Mouse (Mus musculus): ENCODE results near the gene Mbnl2. TPM values are rescaled to one million over a fixed set of nuclear protein-coding genes. Genes with fewer than 3 reads are reported as not detected.

Gene Mbnl2
- polyA plus RNA-seq, 1 experiment from 2014 or later, result 62.1 TPM

DNA sequence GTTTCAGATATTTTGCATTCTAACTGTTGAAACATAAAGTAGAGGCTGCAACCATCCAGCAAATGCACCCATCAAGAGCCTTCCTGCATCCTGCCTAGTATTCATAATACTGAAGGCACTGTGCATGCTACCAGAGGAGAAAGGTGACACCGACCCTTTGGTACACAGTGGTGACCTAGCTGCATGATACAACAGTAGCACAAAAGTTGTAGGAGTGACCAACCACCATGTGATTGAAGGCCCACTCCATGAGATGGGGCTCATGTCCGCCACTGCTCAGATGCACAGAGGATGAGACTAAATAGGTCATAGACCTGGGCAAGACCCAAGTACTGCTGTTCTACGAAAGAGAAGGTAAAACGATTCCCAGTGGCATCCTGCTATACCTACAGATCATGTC is 8.3 kb upstream of the Mbnl2 start:
- no peaks in the 10 kb centered on the region for H3K9me3 ChIP-seq (ENCODE audit: control insufficient read depth, low read length)
- DNase-seq (ENCODE audit: low spot score), result no peak
- no peaks in the 10 kb centered on the region for H3K27me3 ChIP-seq (ENCODE audit: control insufficient read depth, insufficient read depth, low read length)
- no peak overlapping the region for H3K27ac ChIP-seq (replicated peaks; ENCODE audit: low read depth, low read length)
- 90% methylated on average over 4 of the region's 4 CpGs for WGBS
- no peaks in the 10 kb centered on the region for H3K4me1 ChIP-seq (ENCODE audit: control insufficient read depth, insufficient read depth, low read length)
- H3K36me3 ChIP-seq (ENCODE audit: control insufficient read depth, insufficient read depth, low read length), result no peaks in the 10 kb centered on the region
- no peak for ATAC-seq (ENCODE audit: insufficient number of reproducible peaks, low FRiP score, low TSS enrichment, low read depth)
- H3K4me3 ChIP-seq (ENCODE audit: low read depth, low read length), result no peak overlapping the region
- no peak overlapping the region for H3K4me2 ChIP-seq (ENCODE audit: low read depth, severe bottlenecking)
- H3K9ac ChIP-seq (ENCODE audit: low read length), result no peak overlapping the region

DNA sequence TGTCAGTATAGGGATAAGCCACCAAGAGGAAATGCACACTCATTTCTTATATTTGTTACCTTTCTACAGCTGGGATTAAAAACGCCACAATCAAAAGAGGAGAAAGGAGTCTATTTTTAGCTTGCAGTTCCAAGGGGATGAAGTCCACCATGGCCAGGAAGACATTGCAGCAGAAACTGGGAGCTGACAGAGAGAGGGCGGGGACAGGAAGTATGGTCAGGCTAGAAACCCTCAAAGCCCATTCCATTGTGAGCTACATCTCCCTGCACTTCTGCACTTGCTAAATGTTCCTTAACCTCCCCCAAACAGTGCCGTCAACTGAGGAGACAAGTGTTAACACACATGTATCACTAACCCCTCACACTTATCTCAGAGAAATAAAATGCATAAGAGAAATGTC is 5.4 kb upstream of the Mbnl2 start:
- Histone ChIP-seq H3K27me3 (ENCODE audit: control insufficient read depth, insufficient read depth, low read length) (no peaks in the 10 kb centered on the region), H3K4me2 (ENCODE audit: low read depth, severe bottlenecking) (no peak overlapping the region), H3K4me3 (ENCODE audit: low read depth, low read length) (no peak overlapping the region), H3K4me1 (ENCODE audit: control insufficient read depth, insufficient read depth, low read length) (0 out of 2 replicates have a peak, but pooled peaks cover 3% of the 10 kb centered on the region), H3K9ac (ENCODE audit: low read length) (no peak overlapping the region), H3K36me3 (ENCODE audit: control insufficient read depth, insufficient read depth, low read length) (no peaks in the 10 kb centered on the region), H3K27ac (replicated peaks; ENCODE audit: low read depth, low read length) (no peak overlapping the region), H3K9me3 (ENCODE audit: control insufficient read depth, low read length) (no peaks in the 10 kb centered on the region)
- DNase-seq (ENCODE audit: low spot score) (no peak), ATAC-seq (ENCODE audit: insufficient number of reproducible peaks, low FRiP score, low TSS enrichment, low read depth) (no peak)
- WGBS, result 79% methylated on average over 3 of the region's 3 CpGs

DNA sequence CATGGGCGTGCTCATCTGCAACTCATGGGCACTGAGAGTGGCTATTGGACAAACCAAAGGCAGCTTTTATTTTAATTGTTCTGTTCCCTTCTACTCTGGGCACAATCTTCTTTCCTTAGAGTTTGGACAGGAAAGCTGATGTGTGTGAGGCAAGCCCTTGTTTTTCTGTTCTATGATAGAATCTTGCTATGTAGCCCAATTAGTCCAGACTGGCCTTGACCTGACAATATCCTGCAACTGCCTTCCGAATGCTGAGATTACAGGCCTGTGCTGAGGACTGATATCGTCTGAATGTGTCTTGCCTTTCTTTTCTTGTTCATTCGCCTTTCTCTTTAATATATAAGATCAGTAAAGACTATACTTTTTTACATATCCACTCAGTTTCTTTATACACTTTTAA is 4.8 kb upstream of the Mbnl2 start:
- Histone ChIP-seq H3K4me1 (ENCODE audit: control insufficient read depth, insufficient read depth, low read length) (0 out of 2 replicates have a peak, but pooled peaks cover 3% of the 10 kb centered on the region), H3K27me3 (ENCODE audit: control insufficient read depth, insufficient read depth, low read length) (no peaks in the 10 kb centered on the region), H3K9ac (ENCODE audit: low read length) (no peak overlapping the region), H3K27ac (replicated peaks; ENCODE audit: low read depth, low read length) (no peak overlapping the region), H3K4me3 (ENCODE audit: low read depth, low read length) (no peak overlapping the region), H3K36me3 (ENCODE audit: control insufficient read depth, insufficient read depth, low read length) (no peaks in the 10 kb centered on the region), H3K9me3 (ENCODE audit: control insufficient read depth, low read length) (no peaks in the 10 kb centered on the region), H3K4me2 (ENCODE audit: low read depth, severe bottlenecking) (no peak overlapping the region)
- ATAC-seq (ENCODE audit: insufficient number of reproducible peaks, low FRiP score, low TSS enrichment, low read depth) (no peak), DNase-seq (ENCODE audit: low spot score) (no peak)
- WGBS, result 85% methylated on average over 4 of the region's 4 CpGs

DNA sequence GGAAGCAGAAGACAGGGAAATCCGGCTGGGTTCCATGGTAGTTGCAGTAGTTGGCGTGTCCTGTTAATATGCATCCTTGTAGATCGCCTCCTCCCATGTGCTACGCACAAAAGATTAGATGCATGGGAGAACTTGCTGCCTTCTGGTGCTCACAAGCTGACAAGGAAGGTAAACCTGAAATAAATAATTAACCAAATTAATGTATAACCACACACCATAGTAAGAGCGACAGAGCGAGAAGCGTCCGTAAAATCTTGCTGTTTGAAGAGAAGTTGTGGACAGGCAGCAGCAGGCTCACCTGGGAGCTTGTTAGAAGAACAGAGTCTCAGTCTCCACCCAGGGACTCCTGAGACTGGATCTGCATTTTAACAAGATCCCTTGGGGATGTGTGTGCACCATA is 4.4 kb upstream of the Mbnl2 start:
- DNase-seq (ENCODE audit: low spot score), result no peak
- ATAC-seq (ENCODE audit: insufficient number of reproducible peaks, low FRiP score, low TSS enrichment, low read depth), result no peak
- 93% methylated on average over 8 of the region's 8 CpGs for whole genome bisulfite sequencing
- Histone ChIP-seq H3K36me3 (ENCODE audit: control insufficient read depth, insufficient read depth, low read length) (no peaks in the 10 kb centered on the region), H3K4me3 (ENCODE audit: low read depth, low read length) (no peak overlapping the region), H3K4me2 (ENCODE audit: low read depth, severe bottlenecking) (no peak overlapping the region), H3K27me3 (ENCODE audit: control insufficient read depth, insufficient read depth, low read length) (no peaks in the 10 kb centered on the region), H3K4me1 (ENCODE audit: control insufficient read depth, insufficient read depth, low read length) (0 out of 2 replicates have a peak, but pooled peaks cover 3% of the 10 kb centered on the region), H3K9ac (ENCODE audit: low read length) (no peak overlapping the region), H3K9me3 (ENCODE audit: control insufficient read depth, low read length) (no peaks in the 10 kb centered on the region), H3K27ac (replicated peaks; ENCODE audit: low read depth, low read length) (no peak overlapping the region)

DNA sequence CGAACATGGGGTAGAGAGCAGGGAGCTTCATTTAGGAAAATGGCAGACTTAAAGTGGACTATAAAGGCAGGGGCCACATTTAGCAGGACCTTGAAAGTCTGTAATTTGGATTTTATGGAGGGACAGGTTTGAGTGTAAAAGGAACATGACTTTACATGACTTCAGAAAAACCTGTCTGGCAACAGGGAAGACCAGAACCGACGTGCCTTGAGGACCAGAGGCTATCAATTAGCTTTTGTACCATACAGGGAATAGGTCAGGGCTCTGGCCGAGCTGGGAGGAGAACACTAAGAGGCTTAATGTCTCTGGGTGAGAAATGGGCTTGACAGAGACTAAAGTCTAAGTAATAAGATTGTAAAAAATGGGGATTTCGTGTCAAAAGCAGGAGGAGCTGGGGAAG is 1.7 kb upstream of the Mbnl2 start:
- Histone ChIP-seq H3K9ac (ENCODE audit: low read length) (no peak overlapping the region), H3K9me3 (ENCODE audit: control insufficient read depth, low read length) (no peaks in the 10 kb centered on the region), H3K36me3 (ENCODE audit: control insufficient read depth, insufficient read depth, low read length) (no peaks in the 10 kb centered on the region), H3K27me3 (ENCODE audit: control insufficient read depth, insufficient read depth, low read length) (no peaks in the 10 kb centered on the region), H3K4me3 (ENCODE audit: low read depth, low read length) (no peak overlapping the region), H3K4me1 (ENCODE audit: control insufficient read depth, insufficient read depth, low read length) (peaks cover 18% of the 10 kb centered on the region), H3K4me2 (ENCODE audit: low read depth, severe bottlenecking) (no peak overlapping the region), H3K27ac (replicated peaks; ENCODE audit: low read depth, low read length) (no peak overlapping the region)
- WGBS, result 47% methylated on average over 5 of the region's 5 CpGs
- ATAC-seq (ENCODE audit: insufficient number of reproducible peaks, low FRiP score, low TSS enrichment, low read depth), result no peak
- DNase-seq (ENCODE audit: low spot score), result no peak

DNA sequence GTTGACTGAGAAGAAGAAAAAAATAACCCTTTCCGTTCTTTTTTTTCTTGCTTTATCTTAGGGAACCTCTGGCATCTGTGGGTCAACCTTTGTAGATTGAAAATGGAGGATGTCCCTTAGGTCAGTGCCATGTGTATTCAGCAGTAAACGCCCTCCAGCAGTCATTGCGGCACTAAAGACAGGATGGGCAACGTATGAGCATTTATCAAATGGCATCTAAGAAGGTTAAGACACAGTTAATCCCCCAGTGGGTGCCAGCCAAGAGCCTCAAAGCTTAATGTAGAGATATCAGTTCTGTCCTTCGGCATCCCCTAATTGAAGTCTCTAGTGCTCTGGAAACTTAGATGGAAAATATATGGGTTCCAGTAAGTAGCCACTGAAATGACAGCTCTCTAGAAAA is 723 bp upstream of the Mbnl2 start:
- H3K9me3 ChIP-seq (ENCODE audit: control insufficient read depth, low read length), result no peaks in the 10 kb centered on the region
- H3K9ac ChIP-seq (ENCODE audit: low read length), result peak overlapping the region; percentile 74; the same call in 1 of the 2 replicates
- H3K36me3 ChIP-seq (ENCODE audit: control insufficient read depth, insufficient read depth, low read length), result no peaks in the 10 kb centered on the region
- peak overlapping the region; percentile 65; the same call in 1 of the 2 replicates for H3K4me3 ChIP-seq (ENCODE audit: low read depth, low read length)
- WGBS, result 61% methylated on average over 5 of the region's 5 CpGs
- H3K27me3 ChIP-seq (ENCODE audit: control insufficient read depth, insufficient read depth, low read length), result no peaks in the 10 kb centered on the region
- peak overlapping the region; percentile 77 for H3K4me2 ChIP-seq (ENCODE audit: low read depth, severe bottlenecking)
- no peak overlapping the region for H3K27ac ChIP-seq (replicated peaks; ENCODE audit: low read depth, low read length)
- DNase-seq (ENCODE audit: low spot score) (no peak), ATAC-seq (ENCODE audit: insufficient number of reproducible peaks, low FRiP score, low TSS enrichment, low read depth) (no peak)
- H3K4me1 ChIP-seq (ENCODE audit: control insufficient read depth, insufficient read depth, low read length), result peaks cover 26% of the 10 kb centered on the region

DNA sequence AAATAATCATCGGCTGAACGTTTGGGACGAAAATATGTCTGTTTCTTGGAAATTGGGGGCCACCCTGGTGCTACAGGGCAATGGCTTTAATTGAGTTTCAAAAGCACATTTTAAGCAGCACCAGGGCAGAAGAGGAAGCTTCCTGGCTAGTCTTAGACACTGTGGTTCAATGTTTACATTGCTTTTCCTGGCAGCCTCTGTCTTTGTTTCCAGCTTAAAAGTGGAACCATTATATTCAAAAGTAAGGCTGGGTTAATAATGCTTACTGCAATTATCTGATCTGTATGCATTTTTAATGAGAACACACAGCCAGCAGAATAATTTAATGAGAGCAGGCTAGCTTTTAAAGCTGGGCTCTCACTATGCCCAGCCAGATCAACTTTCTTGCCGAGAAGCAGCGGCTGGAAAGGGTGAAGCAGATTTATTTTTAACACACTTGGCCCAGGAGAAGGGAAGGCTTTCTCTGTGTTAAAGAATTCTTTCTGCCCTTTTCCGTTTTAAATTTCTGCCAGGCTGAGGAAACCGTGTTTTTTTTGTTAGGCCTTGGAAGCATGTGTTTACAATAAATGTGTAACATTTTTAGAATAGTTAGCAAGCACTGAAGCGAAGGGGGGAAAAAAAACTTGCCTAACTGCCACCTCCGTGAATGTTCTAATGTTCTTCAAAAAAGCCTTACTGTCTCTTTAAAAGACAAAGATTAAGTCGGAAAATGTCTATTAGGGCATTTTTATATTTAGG is 1.0 kb downstream of the Mbnl2 start:
- H3K9me3 ChIP-seq (ENCODE audit: control insufficient read depth, low read length), result no peaks in the 10 kb centered on the region
- WGBS, result 7% methylated on average over 10 of the region's 10 CpGs
- peak overlapping the region; percentile 60 for H3K27ac ChIP-seq (replicated peaks; ENCODE audit: low read depth, low read length)
- H3K4me3 ChIP-seq (ENCODE audit: low read depth, low read length), result peak overlapping the region; percentile 65
- H3K27me3 ChIP-seq (ENCODE audit: control insufficient read depth, insufficient read depth, low read length), result no peaks in the 10 kb centered on the region
- peak overlapping the region; percentile 77 for H3K4me2 ChIP-seq (ENCODE audit: low read depth, severe bottlenecking)
- peak overlapping the region; percentile 73 for H3K9ac ChIP-seq (ENCODE audit: low read length)
- peaks cover 42% of the 10 kb centered on the region for H3K4me1 ChIP-seq (ENCODE audit: control insufficient read depth, insufficient read depth, low read length)
- ATAC-seq (ENCODE audit: insufficient number of reproducible peaks, low FRiP score, low TSS enrichment, low read depth) (no peak), DNase-seq (ENCODE audit: low spot score) (no peak)
- H3K36me3 ChIP-seq (ENCODE audit: control insufficient read depth, insufficient read depth, low read length), result no peaks in the 10 kb centered on the region

DNA sequence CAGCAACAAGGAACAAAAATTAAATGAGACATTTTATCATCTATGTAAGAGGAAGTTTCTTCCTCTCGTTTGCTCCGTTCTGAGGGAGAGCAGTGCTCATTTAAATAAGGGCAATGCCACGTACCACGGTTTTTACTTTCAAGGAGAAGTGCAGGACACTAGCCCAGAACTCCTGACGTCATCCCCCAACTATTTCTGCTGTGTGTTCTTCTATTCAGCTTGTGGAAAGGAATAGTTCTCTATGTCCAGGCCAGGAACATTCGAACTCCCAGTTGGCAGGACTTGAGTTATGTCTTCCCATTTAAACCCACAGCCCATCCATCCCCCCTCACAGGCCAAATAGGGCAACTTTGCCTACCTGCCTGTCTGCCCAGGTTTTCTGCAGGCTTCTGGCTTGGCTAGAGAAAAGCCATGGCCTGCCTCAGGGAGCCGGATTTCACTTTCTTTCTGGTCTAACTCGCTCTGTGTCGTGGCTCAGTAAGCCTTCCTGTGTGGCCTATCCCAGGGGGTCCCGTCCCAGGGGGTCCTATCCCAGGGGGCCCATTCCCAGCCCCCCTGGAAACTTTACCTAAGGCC is 1.7 kb downstream of the Mbnl2 start:
- Histone ChIP-seq H3K4me3 (ENCODE audit: low read depth, low read length) (peak overlapping the region; percentile 65), H3K9ac (ENCODE audit: low read length) (peak overlapping the region; percentile 73), H3K27me3 (ENCODE audit: control insufficient read depth, insufficient read depth, low read length) (no peaks in the 10 kb centered on the region), H3K36me3 (ENCODE audit: control insufficient read depth, insufficient read depth, low read length) (no peaks in the 10 kb centered on the region), H3K27ac (replicated peaks; ENCODE audit: low read depth, low read length) (peak overlapping the region; percentile 60), H3K4me2 (ENCODE audit: low read depth, severe bottlenecking) (peak overlapping the region; percentile 77), H3K9me3 (ENCODE audit: control insufficient read depth, low read length) (no peaks in the 10 kb centered on the region), H3K4me1 (ENCODE audit: control insufficient read depth, insufficient read depth, low read length) (peaks cover 43% of the 10 kb centered on the region)
- WGBS, result 14% methylated on average over 10 of the region's 10 CpGs
- ATAC-seq (ENCODE audit: insufficient number of reproducible peaks, low FRiP score, low TSS enrichment, low read depth) (no peak), DNase-seq (ENCODE audit: low spot score) (peak; percentile 61)

Data from limb, embryonic 11.5 days (tissue).